Mouse (Mus musculus) liver, embryonic 16.5 days (tissue): ENCODE data around the gene Prdx3. TPM values are rescaled to one million over a fixed set of nuclear protein-coding genes. Genes with fewer than 3 reads are reported as not detected.

Source experiments
- ATAC-seq: fragments of 200-750 bp; cut with Nextera tagmentation; 2 replicates; pipeline ENCODE4 v1.8.0; 2017; ENCODE audit warnings: low read depth, mild to moderate bottlenecking, moderate number of reproducible peaks, moderate library complexity
- H3K27ac ChIP-seq: fragments of 300-500 bp; sonication (generic); 2 replicates; pipeline ENCODE4 v1.5.1; 2014; ENCODE audit warnings: mild to moderate bottlenecking, low read length
- H3K27me3 ChIP-seq: fragments of 300-500 bp; sonication (generic); 2 replicates; pipeline ENCODE4 v1.6.1; 2014; ENCODE audit warnings: low read depth, low read length, mixed read lengths; ENCODE audit not compliant: control insufficient read depth, insufficient read depth
- H3K36me3 ChIP-seq: fragments of 300-500 bp; sonication (generic); 2 replicates; pipeline ENCODE4 v1.6.1; 2014; ENCODE audit warnings: mild to moderate bottlenecking; ENCODE audit not compliant: control insufficient read depth, insufficient read depth
- H3K4me1 ChIP-seq: fragments of 300-500 bp; sonication (generic); 2 replicates; pipeline ENCODE4 v1.6.1; 2014; ENCODE audit warnings: low read depth, low read length, mixed read lengths; ENCODE audit not compliant: control insufficient read depth
- H3K4me2 ChIP-seq: fragments of 300-500 bp; sonication (generic); 2 replicates; pipeline ENCODE4 v1.6.1; 2014; ENCODE audit warnings: low read depth, low read length, mixed read lengths
- H3K4me3 ChIP-seq: fragments of 300-500 bp; sonication (generic); 2 replicates; pipeline ENCODE4 v1.5.1; 2014; ENCODE audit warnings: low read depth, mild to moderate bottlenecking, low read length
- H3K9ac ChIP-seq: fragments of 300-500 bp; sonication (generic); 2 replicates; pipeline ENCODE4 v1.6.1; 2014; ENCODE audit warnings: low read depth, low read length
- H3K9me3 ChIP-seq: fragments of 300-500 bp; sonication (generic); replicated peaks from 2 replicates; pipeline ENCODE4 v1.6.1; 2016; ENCODE audit warnings: low read length; ENCODE audit not compliant: control insufficient read depth
- WGBS: fragments of 180-500 bp; shearing (Covaris S2); extraction: QIAGEN DNeasy Blood & Tissue Kit; methylation state at CpG from one replicate; pipeline ENCODE4 v1.1.7; 2014; ENCODE audit not compliant: insufficient replicate concordance; 5-methylcytosine and 5-hydroxymethylcytosine counted together
- polyA plus RNA-seq: library from polyadenylated mRNA; unstranded; fragments of >200 nt; fragmentation: Nextera tagmentation; extraction: Ambion mirVana; gene quantifications from 2 replicates; pipeline ENCODE4 v1.2.1, GENCODE M21; 2015

Prdx3 gene
- polyA plus RNA-seq, 1 experiment from 2014 or later: 326 TPM

DNA sequence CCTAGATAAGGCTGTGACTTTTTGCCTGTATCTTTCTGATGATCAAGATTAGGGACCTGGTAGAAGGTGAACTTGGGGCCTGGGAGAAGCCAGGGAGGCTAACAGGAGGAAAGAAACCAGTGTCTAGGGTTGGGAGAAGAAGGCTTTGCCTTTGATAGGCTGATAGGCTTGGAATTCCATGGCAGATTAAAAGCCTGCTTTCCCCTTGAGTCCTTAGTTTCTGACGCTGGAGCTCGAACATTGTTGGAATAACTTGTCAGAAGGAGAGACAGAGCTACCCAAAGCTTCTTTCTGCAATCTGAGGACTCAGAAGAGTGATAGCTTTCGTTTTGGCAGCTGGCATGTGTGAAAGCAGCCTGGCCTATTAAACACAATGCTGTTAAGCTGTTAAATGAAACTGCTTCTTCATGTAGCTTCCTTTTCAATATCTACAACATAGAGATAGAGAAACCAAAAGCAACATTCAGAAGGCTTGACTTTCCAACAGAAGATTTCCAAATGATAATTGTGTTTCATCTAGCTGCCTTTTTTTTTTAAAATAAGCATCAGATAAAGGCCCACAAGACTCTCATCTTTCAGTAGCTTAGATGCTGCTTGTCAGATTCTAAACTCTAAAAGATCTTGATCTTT is 21.0 kb upstream of the Prdx3 start:
- 49% methylated on average over 3 of the region's 3 CpGs for WGBS
- no peak for ATAC-seq
- H3K36me3 ChIP-seq: no peaks in the 10 kb centered on the region

DNA sequence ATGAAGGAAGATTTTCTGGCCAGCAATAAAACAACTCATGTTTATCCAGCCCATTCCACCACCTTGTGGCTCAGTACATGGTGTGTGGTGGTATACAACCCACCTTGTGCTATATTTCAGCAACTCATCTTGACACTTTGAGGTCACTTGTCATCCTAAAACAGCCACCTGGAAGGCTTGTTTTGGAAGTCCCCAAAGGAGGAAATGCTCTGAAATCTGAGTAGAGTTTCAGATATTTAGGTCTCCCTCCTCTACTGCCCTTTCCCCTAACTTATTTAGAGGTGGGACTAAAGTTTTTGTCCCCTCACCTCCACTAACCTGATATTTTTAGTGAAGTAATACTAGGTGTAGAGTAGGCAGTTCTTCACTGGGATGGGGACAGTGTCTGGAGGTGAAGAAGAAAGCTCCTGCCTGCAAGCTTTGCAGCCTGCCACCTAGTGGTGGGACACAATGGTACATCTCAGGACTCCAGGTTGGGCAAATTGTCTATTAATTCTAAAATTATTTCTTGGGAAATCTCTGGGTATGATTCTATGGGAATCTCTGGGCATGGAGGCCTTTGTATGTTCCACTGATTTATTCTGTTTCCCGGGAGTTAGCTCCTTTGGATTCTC is 17.7 kb upstream of the Prdx3 start:
- H3K4me3 ChIP-seq: no peak overlapping the region
- H3K4me2 ChIP-seq: no peak overlapping the region
- H3K27ac ChIP-seq: no peak overlapping the region
- no peaks in the 10 kb centered on the region for H3K9me3 ChIP-seq
- H3K4me1 ChIP-seq: peaks cover 34% of the 10 kb centered on the region
- H3K36me3 ChIP-seq: no peaks in the 10 kb centered on the region
- peaks cover 3% of the 10 kb centered on the region; the same call in 1 of the 2 replicates for H3K27me3 ChIP-seq
- H3K9ac ChIP-seq: no peak overlapping the region
- 16% methylated on average over 1 of the region's 1 CpGs for WGBS
- ATAC-seq: no peak

More for the DNA sequence above, 21.0 kb upstream of the Prdx3 start:
- peaks cover 3% of the 10 kb centered on the region; the same call in 1 of the 2 replicates for H3K27me3 ChIP-seq
- H3K4me2 ChIP-seq: no peak overlapping the region
- peaks cover 11% of the 10 kb centered on the region for H3K4me1 ChIP-seq
- H3K9ac ChIP-seq: no peak overlapping the region
- no peak overlapping the region for H3K4me3 ChIP-seq
- no peaks in the 10 kb centered on the region for H3K9me3 ChIP-seq
- H3K27ac ChIP-seq: no peak overlapping the region

GRCm38 (mm10) chr19:60891123-60891470 is 16.7 kb upstream of the Prdx3 start:
- H3K9ac ChIP-seq: no peak overlapping the region
- 19% methylated on average over 5 of the region's 5 CpGs for WGBS
- H3K27ac ChIP-seq: no peak overlapping the region
- peaks cover 3% of the 10 kb centered on the region; the same call in 1 of the 2 replicates for H3K27me3 ChIP-seq
- no peak for ATAC-seq
- H3K36me3 ChIP-seq: no peaks in the 10 kb centered on the region
- peak overlapping the region; percentile 99 for H3K4me2 ChIP-seq
- no peaks in the 10 kb centered on the region for H3K9me3 ChIP-seq
- H3K4me1 ChIP-seq: peaks cover 34% of the 10 kb centered on the region
- H3K4me3 ChIP-seq: peak overlapping the region; percentile 92

- under 1% methylated on average over 41 of the region's 41 CpGs for WGBS
- Histone ChIP-seq H3K9ac (peak overlapping the region; percentile 97), H3K4me3 (peak overlapping the region; percentile 92), H3K4me2 (peak overlapping the region; percentile 99), H3K9me3 (no peaks in the 10 kb centered on the region), H3K36me3 (no peaks in the 10 kb centered on the region), H3K27ac (peak overlapping the region; percentile 56), H3K27me3 (peaks cover 3% of the 10 kb centered on the region; the same call in 1 of the 2 replicates), H3K4me1 (peaks cover 34% of the 10 kb centered on the region)
- no peak for ATAC-seq
Measured at GRCm38 (mm10) chr19:60890391-60891122, 16.2 kb upstream of the Prdx3 start.

GRCm38 (mm10) chr19:60889714-60890315 is 15.5 kb upstream of the Prdx3 start, which contains the start of gene Grk5:
Gene Grk5, plus strand, starts transcription at chr19:60889749.
- peak; percentile 98 for ATAC-seq
- peaks cover 3% of the 10 kb centered on the region; the same call in 1 of the 2 replicates for H3K27me3 ChIP-seq
- H3K9ac ChIP-seq: peak within 1 kb of the TSS; percentile 97
- H3K4me2 ChIP-seq: peak within 1 kb of the TSS; percentile 99
- H3K9me3 ChIP-seq: no peaks in the 10 kb centered on the region
- H3K27ac ChIP-seq: peak within 1 kb of the TSS; percentile 97
- peak within 1 kb of the TSS; percentile 92 for H3K4me3 ChIP-seq
- peaks cover 34% of the 10 kb centered on the region for H3K4me1 ChIP-seq
- H3K36me3 ChIP-seq: no peaks in the 10 kb centered on the region
- WGBS: under 1% methylated on average over 55 of the region's 55 CpGs

DNA sequence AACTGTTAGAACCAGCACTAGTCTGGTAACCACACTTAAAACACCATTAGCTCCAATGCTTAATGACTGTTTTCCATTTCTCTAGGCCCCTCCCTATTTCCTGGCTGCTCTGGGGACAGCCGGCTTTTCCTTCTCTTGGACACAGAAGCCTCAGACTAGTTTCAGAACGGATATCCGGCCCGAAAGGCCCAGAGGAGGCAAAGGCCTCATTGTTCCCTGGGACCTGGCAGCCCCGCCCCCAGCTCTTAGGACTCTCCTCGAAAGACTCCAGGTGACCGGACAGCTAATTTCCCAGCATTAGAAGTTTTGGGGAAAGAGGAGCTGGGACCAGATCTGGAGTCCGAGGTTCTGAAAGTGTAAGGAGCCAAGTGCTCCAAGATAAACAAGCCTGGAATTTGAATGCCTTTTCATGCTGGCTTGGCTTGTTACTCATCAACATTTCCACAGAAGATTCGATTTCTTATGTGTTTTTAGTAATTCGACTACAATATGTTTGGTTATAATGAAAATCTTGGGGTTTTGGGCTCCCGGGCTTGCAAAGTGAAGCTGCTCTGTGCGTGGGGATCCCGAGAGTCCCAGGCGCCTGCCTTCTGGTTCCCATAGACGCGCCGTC is 14.9 kb upstream of the Prdx3 start:
- H3K27ac ChIP-seq: peak overlapping the region; percentile 97
- H3K4me1 ChIP-seq: peaks cover 36% of the 10 kb centered on the region
- H3K9ac ChIP-seq: peak overlapping the region; percentile 97
- peak; percentile 12; the same call in 1 of the 2 replicates for ATAC-seq
- H3K4me3 ChIP-seq: peak overlapping the region; percentile 92
- WGBS: 6% methylated on average over 17 of the region's 17 CpGs
- no peaks in the 10 kb centered on the region for H3K36me3 ChIP-seq
- peak overlapping the region; percentile 99 for H3K4me2 ChIP-seq
- H3K27me3 ChIP-seq: peaks cover 3% of the 10 kb centered on the region; the same call in 1 of the 2 replicates
- no peaks in the 10 kb centered on the region for H3K9me3 ChIP-seq

GRCm38 (mm10) chr19:60887637-60888036 is 13.3 kb upstream of the Prdx3 start:
- Histone ChIP-seq H3K36me3 (no peaks in the 10 kb centered on the region), H3K9ac (no peak overlapping the region; the same call in 1 of the 2 replicates), H3K4me2 (peak overlapping the region; percentile 29; the same call in 1 of the 2 replicates), H3K4me3 (no peak overlapping the region), H3K4me1 (peaks cover 36% of the 10 kb centered on the region), H3K9me3 (no peaks in the 10 kb centered on the region), H3K27ac (peak overlapping the region; percentile 97), H3K27me3 (peaks cover 3% of the 10 kb centered on the region; the same call in 1 of the 2 replicates)
- WGBS: 28% methylated on average over 2 of the region's 2 CpGs
- 0 out of 2 replicates have a peak, but pooled peaks have one; percentile 2 for ATAC-seq

DNA sequence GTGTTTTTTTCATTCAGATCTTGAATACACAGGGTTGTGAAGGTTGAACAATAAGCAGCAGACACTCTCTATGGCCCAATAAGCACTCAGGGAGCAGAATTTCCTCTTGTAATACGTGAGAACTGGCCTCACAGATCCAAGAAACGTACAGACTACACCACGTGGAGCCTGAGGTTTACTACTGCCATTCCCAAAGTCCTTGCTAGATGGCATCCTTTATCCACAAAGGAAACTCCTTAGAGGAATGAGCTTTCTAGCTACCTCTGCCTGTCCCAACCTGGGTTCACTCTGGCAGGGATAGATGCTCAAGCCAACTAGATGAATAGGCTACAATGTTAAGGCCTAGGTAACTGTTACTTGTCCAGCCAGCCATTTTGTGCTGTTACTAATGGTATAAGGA is 8.8 kb upstream of the Prdx3 start:
- no peak overlapping the region for H3K4me3 ChIP-seq
- H3K36me3 ChIP-seq: no peaks in the 10 kb centered on the region
- H3K4me2 ChIP-seq: no peak overlapping the region
- H3K9ac ChIP-seq: no peak overlapping the region
- H3K4me1 ChIP-seq: peaks cover 11% of the 10 kb centered on the region
- ATAC-seq: no peak
- no peak overlapping the region for H3K27ac ChIP-seq
- WGBS: 30% methylated on average over 3 of the region's 3 CpGs
- no peaks in the 10 kb centered on the region for H3K27me3 ChIP-seq
- no peaks in the 10 kb centered on the region for H3K9me3 ChIP-seq
